Mouse (Mus musculus): ENCODE results near the gene Mrgprh.

DNA sequence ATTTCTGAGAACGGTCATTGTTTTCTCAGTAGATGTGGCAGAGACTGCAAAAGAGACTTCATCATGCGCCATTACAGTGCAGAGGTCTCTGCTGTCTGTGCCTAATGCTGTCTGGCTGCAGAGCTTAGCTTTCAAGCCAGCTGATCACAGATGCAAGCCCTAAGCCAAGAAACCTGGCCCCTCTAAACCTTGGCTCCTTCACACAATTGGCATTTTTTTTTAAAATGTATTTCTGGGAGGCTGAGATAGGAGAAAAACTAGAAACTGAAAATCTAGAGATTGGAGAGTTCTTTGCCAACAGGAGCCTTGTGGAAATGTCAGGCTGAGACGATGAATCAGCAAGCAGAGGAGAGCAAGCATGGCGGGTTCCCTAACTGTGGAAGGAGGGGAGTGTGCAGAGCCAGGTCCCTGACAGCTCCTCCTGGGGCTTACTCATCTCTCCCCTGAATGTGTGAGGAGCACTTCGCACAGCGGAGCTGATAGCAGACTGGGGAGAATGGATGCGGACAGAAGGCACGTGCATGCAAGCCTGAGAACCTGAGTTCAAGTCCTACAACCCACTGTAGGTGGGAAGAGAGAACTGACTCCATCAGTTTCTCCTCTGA, 26.0 kb upstream of the Mrgprh start:
- TF ChIP-seq HCFC1 (IDR thresholded peaks at IDR 0.05; ENCODE audit: borderline replicate concordance, insufficient read depth, low read length): no peak
- TF ChIP-seq ZC3H11A (IDR thresholded peaks at IDR 0.05; ENCODE audit: borderline replicate concordance, low read depth, low read length): no peak
